Mouse (Mus musculus): ENCODE results near the gene Them7. TPM values are rescaled to one million over a fixed set of nuclear protein-coding genes. Genes with fewer than 3 reads are reported as not detected.

Them7 gene
- polyA plus RNA-seq, 1 experiment from 2014 or later, result 0.06 TPM

DNA sequence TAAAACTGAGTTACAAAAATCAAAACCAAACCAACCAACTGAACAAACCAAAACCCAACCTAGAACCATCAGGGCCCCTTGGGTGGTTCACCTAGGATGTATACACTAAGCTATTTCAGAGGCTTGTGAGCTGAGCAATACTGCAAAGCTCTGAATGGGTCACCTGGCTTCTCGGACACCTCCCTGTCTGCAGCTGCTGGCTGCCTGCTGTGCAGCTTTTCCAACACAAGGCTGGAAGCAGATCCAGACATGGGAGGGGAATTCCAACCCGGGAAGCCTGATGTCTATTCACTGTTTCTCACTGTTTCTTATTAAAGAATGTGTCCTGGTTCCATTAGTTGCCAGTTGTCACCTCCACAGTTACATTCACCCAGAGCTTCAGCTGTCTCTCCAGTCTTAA is 39.1 kb downstream of the Them7 start:
- no peak overlapping the region for H3K27ac ChIP-seq (replicated peaks)
- H3K27me3 ChIP-seq (ENCODE audit: control insufficient read depth, insufficient read depth, low read length), result no peaks in the 10 kb centered on the region
- H3K9me3 ChIP-seq (ENCODE audit: control insufficient read depth, low read length), result no peaks in the 10 kb centered on the region
- H3K36me3 ChIP-seq (ENCODE audit: control insufficient read depth, insufficient read depth, low read length), result no peaks in the 10 kb centered on the region
- H3K4me2 ChIP-seq (replicated peaks; ENCODE audit: low read depth), result no peak overlapping the region
- 37% methylated on average over 2 of the region's 2 CpGs for WGBS
- DNase-seq (ENCODE audit: low spot score) (no peak), ATAC-seq (ENCODE audit: low FRiP score, low TSS enrichment) (no peak)
- H3K9ac ChIP-seq (ENCODE audit: low read length), result no peak overlapping the region
- TF ChIP-seq CTCF (IDR thresholded peaks at IDR 0.05; ENCODE audit: low read depth), result no peak
- TF ChIP-seq EP300 (optimal IDR thresholded peaks at IDR 0.05), result no peak
- no peaks in the 10 kb centered on the region for H3K4me1 ChIP-seq (replicated peaks; ENCODE audit: control insufficient read depth, insufficient read depth)
- no peak overlapping the region for H3K4me3 ChIP-seq (ENCODE audit: low read depth, low read length)

GRCm38 (mm10) chr2:105282407-105283077 is 58.4 kb downstream of the Them7 start:
- 42% methylated on average over 6 of the region's 6 CpGs for WGBS
- H3K4me3 ChIP-seq (ENCODE audit: low read depth, low read length), result no peak overlapping the region
- ATAC-seq (ENCODE audit: low FRiP score, low TSS enrichment) (no peak), DNase-seq (ENCODE audit: low spot score) (no peak)
- no peaks in the 10 kb centered on the region for H3K36me3 ChIP-seq (ENCODE audit: control insufficient read depth, insufficient read depth, low read length)
- H3K9me3 ChIP-seq (ENCODE audit: control insufficient read depth, low read length), result no peaks in the 10 kb centered on the region
- H3K27me3 ChIP-seq (ENCODE audit: control insufficient read depth, insufficient read depth, low read length), result no peaks in the 10 kb centered on the region
- TF ChIP-seq CTCF (IDR thresholded peaks at IDR 0.05; ENCODE audit: low read depth), result no peak
- TF ChIP-seq EP300 (optimal IDR thresholded peaks at IDR 0.05), result no peak
- no peak overlapping the region for H3K27ac ChIP-seq (replicated peaks)
- H3K4me2 ChIP-seq (replicated peaks; ENCODE audit: low read depth), result no peak overlapping the region
- H3K4me1 ChIP-seq (replicated peaks; ENCODE audit: control insufficient read depth, insufficient read depth), result no peaks in the 10 kb centered on the region
- H3K9ac ChIP-seq (ENCODE audit: low read length), result no peak overlapping the region

GRCm38 (mm10) chr2:105283811-105284210 is 59.7 kb downstream of the Them7 start:
- no peak for TF ChIP-seq CTCF (IDR thresholded peaks at IDR 0.05; ENCODE audit: low read depth)
- no peak for TF ChIP-seq EP300 (optimal IDR thresholded peaks at IDR 0.05)
- Histone ChIP-seq H3K4me3 (ENCODE audit: low read depth, low read length) (no peak overlapping the region), H3K9ac (ENCODE audit: low read length) (no peak overlapping the region), H3K36me3 (ENCODE audit: control insufficient read depth, insufficient read depth, low read length) (no peaks in the 10 kb centered on the region), H3K27me3 (ENCODE audit: control insufficient read depth, insufficient read depth, low read length) (no peaks in the 10 kb centered on the region), H3K4me1 (replicated peaks; ENCODE audit: control insufficient read depth, insufficient read depth) (no peaks in the 10 kb centered on the region), H3K4me2 (replicated peaks; ENCODE audit: low read depth) (no peak overlapping the region), H3K9me3 (ENCODE audit: control insufficient read depth, low read length) (no peaks in the 10 kb centered on the region), H3K27ac (replicated peaks) (no peak overlapping the region)
- DNase-seq (ENCODE audit: low spot score) (no peak), ATAC-seq (ENCODE audit: low FRiP score, low TSS enrichment) (no peak)

DNA sequence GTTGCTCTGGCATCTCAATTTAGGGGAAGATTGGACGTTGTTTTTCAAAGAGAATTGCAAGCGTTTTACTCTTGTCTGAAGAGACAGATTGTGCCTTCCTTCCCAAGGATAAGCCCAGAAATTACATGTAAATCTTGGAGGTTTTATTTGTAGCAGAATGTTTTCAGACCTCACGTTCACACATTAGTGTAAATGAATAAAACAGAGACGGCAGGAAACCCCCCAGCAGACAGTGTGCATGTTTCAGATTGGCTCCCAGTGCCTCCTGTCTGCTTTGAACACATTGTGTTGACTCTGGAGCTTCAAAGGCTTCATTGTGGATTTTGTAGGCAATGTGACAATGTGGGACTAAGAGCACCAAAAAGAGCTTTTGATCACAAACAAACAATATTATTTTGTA is 60.7 kb downstream of the Them7 start:
- Histone ChIP-seq H3K4me3 (ENCODE audit: low read depth, low read length) (no peak overlapping the region), H3K27me3 (ENCODE audit: control insufficient read depth, insufficient read depth, low read length) (no peaks in the 10 kb centered on the region), H3K36me3 (ENCODE audit: control insufficient read depth, insufficient read depth, low read length) (no peaks in the 10 kb centered on the region), H3K27ac (replicated peaks) (no peak overlapping the region), H3K9ac (ENCODE audit: low read length) (no peak overlapping the region), H3K4me2 (replicated peaks; ENCODE audit: low read depth) (no peak overlapping the region), H3K9me3 (ENCODE audit: control insufficient read depth, low read length) (no peaks in the 10 kb centered on the region), H3K4me1 (replicated peaks; ENCODE audit: control insufficient read depth, insufficient read depth) (no peaks in the 10 kb centered on the region)
- TF ChIP-seq EP300 (optimal IDR thresholded peaks at IDR 0.05) (no peak), CTCF (IDR thresholded peaks at IDR 0.05; ENCODE audit: low read depth) (no peak)
- ATAC-seq (ENCODE audit: low FRiP score, low TSS enrichment) (no peak), DNase-seq (ENCODE audit: low spot score) (no peak)
- WGBS, result 51% methylated on average over 4 of the region's 4 CpGs

- H3K4me3 ChIP-seq (ENCODE audit: low read depth, low read length), result no peak overlapping the region
- H3K9me3 ChIP-seq (ENCODE audit: control insufficient read depth, low read length), result no peaks in the 10 kb centered on the region
- no peaks in the 10 kb centered on the region for H3K36me3 ChIP-seq (ENCODE audit: control insufficient read depth, insufficient read depth, low read length)
- no peak overlapping the region for H3K4me2 ChIP-seq (replicated peaks; ENCODE audit: low read depth)
- no peak for DNase-seq (ENCODE audit: low spot score)
- H3K4me1 ChIP-seq (replicated peaks; ENCODE audit: control insufficient read depth, insufficient read depth), result no peaks in the 10 kb centered on the region
- no peaks in the 10 kb centered on the region for H3K27me3 ChIP-seq (ENCODE audit: control insufficient read depth, insufficient read depth, low read length)
- TF ChIP-seq EP300 (optimal IDR thresholded peaks at IDR 0.05) (no peak), CTCF (IDR thresholded peaks at IDR 0.05; ENCODE audit: low read depth) (no peak)
- ATAC-seq (ENCODE audit: low FRiP score, low TSS enrichment), result no peak
- no peak overlapping the region for H3K9ac ChIP-seq (ENCODE audit: low read length)
- H3K27ac ChIP-seq (replicated peaks), result no peak overlapping the region
- WGBS, result 65% methylated on average over 1 of the region's 1 CpGs
Measured at GRCm38 (mm10) chr2:105295823-105296222, 71.7 kb downstream of the Them7 start.

DNA sequence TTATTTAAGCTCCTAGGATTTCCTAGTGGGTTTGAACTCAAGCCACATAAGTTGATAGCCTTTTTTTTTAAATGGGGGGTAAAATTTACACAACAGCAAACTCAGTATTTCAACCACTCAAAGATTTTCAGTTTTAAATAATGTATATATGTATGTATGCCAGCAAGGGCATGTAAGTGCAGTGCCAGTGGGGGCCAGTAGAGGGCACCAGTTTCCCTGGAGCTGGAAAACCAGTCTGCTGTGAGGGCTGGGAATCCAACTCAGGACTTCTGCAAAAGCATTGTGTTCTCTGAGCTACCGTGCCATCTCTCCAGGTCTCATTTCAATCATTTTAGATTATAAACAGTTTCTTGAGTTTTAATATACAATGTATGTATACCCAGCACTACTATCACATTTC is 74.8 kb downstream of the Them7 start:
- Histone ChIP-seq H3K4me1 (replicated peaks; ENCODE audit: control insufficient read depth, insufficient read depth) (no peaks in the 10 kb centered on the region), H3K4me2 (replicated peaks; ENCODE audit: low read depth) (no peak overlapping the region), H3K9me3 (ENCODE audit: control insufficient read depth, low read length) (no peaks in the 10 kb centered on the region), H3K4me3 (ENCODE audit: low read depth, low read length) (no peak overlapping the region), H3K27me3 (ENCODE audit: control insufficient read depth, insufficient read depth, low read length) (no peaks in the 10 kb centered on the region), H3K27ac (replicated peaks) (no peak overlapping the region), H3K36me3 (ENCODE audit: control insufficient read depth, insufficient read depth, low read length) (no peaks in the 10 kb centered on the region), H3K9ac (ENCODE audit: low read length) (no peak overlapping the region)
- no peak for ATAC-seq (ENCODE audit: low FRiP score, low TSS enrichment)
- WGBS, result 84% methylated on average over 1 of the region's 1 CpGs
- DNase-seq (ENCODE audit: low spot score), result no peak
- TF ChIP-seq CTCF (IDR thresholded peaks at IDR 0.05; ENCODE audit: low read depth) (peak; percentile 46), EP300 (optimal IDR thresholded peaks at IDR 0.05) (no peak)

All from stomach, postnatal 0 days (tissue).